Mouse (Mus musculus): ENCODE measurements around the gene Dtx4. TPM values are rescaled to one million over a fixed set of nuclear protein-coding genes. Genes with fewer than 3 reads are reported as not detected.

Gene Dtx4
- total and polyA plus RNA-seq, 3 experiments, result 16.4 to 30.5 (median 21.2) TPM

- no peaks in the 10 kb centered on the region for H3K9me3 ChIP-seq (replicated peaks; ENCODE audit: low read length)
- H3K36me3 ChIP-seq (replicated peaks in 1 of 2; ENCODE audit: control insufficient read depth in 1 of 2, insufficient read depth in 1 of 2, low read length in 1 of 2), result peaks cover 0 to 9% of the 10 kb centered on the region in 2 experiments
- no peak overlapping the region for H3K4me3 ChIP-seq (replicated peaks in 1 of 3; ENCODE audit: low read depth in 2 of 3, low read length in 2 of 3, poor library complexity in 1 of 3)
- TF ChIP-seq HCFC1 (IDR thresholded peaks at IDR 0.05; ENCODE audit: low read depth, low read length), result no peak
- no peak for TF ChIP-seq SMC3 (IDR thresholded peaks at IDR 0.05; ENCODE audit: low read depth, low read length)
- TF ChIP-seq JUND (conservative IDR thresholded peaks at IDR 0.05; ENCODE audit: low read depth, low read length), result no peak
- TF ChIP-seq RCOR1 (conservative IDR thresholded peaks at IDR 0.05; ENCODE audit: low read depth, low read length), result no peak
- TF ChIP-seq ELF1 (IDR thresholded peaks at IDR 0.05; ENCODE audit: low read depth, low read length), result no peak
- TF ChIP-seq ETS1 (conservative IDR thresholded peaks at IDR 0.05; ENCODE audit: low read depth, low read length), result no peak
- TF ChIP-seq POLR2A (IDR thresholded peaks at IDR 0.05; ENCODE audit: low read depth, low read length), result no peak
- TF ChIP-seq KAT2A (IDR thresholded peaks at IDR 0.05; ENCODE audit: insufficient replicate concordance, low read length), result no peak
- TF ChIP-seq POLR2AphosphoS2 (IDR thresholded peaks at IDR 0.05; ENCODE audit: low read depth, low read length), result no peak
- no peak for TF ChIP-seq TBP (conservative IDR thresholded peaks at IDR 0.05; ENCODE audit: low read depth, low read length)
- TF ChIP-seq MAFK (IDR thresholded peaks at IDR 0.05; ENCODE audit: insufficient replicate concordance, low read length), result no peak
- TF ChIP-seq PAX5 (IDR thresholded peaks at IDR 0.05; ENCODE audit: low read length), result no peak
- TF ChIP-seq GABPA (IDR thresholded peaks at IDR 0.05; ENCODE audit: insufficient replicate concordance, low read depth, low read length), result no peak
- no peak for TF ChIP-seq TCF12 (IDR thresholded peaks at IDR 0.05; ENCODE audit: low read depth, low read length)
- no peak for TF ChIP-seq IRF4 (IDR thresholded peaks at IDR 0.05; ENCODE audit: low read depth, low read length)
- TF ChIP-seq ZMIZ1 (IDR thresholded peaks at IDR 0.05; ENCODE audit: low read depth, low read length), result no peak
- no peak for TF ChIP-seq CHD2 (IDR thresholded peaks at IDR 0.05; ENCODE audit: low read length)
- no peak for TF ChIP-seq BHLHE40 (IDR thresholded peaks at IDR 0.05; ENCODE audit: low read depth, low read length)
- no peak for TF ChIP-seq MYC (IDR thresholded peaks at IDR 0.05; ENCODE audit: low read depth, low read length)
- peaks cover 3 to 20% of the 10 kb centered on the region in 2 experiments for H3K4me1 ChIP-seq (ENCODE audit: control insufficient read depth in 1 of 2, insufficient read depth in 2 of 2)
- no peak overlapping the region for H3K4me2 ChIP-seq (ENCODE audit: insufficient read depth, low read depth, poor library complexity, severe bottlenecking)
- H3K27ac ChIP-seq (ENCODE audit: insufficient read depth, low read depth), result no peak overlapping the region
- dilution Hi-C loops (cut with MboI; ENCODE audit: extremely low pct_ligation_motif_present, extremely low pct_unique_long_range_greater_than_20kb, low sequenced_read_pairs), result no loop called here
- H3K79me2 ChIP-seq (replicated peaks; ENCODE audit: control insufficient read depth, extremely low read depth, insufficient read depth, poor library complexity, severe bottlenecking), result peaks cover 18% of the 10 kb centered on the region
- H3K9ac ChIP-seq (ENCODE audit: insufficient read depth, low read depth), result no peak overlapping the region
- no peaks in the 10 kb centered on the region for H3K27me3 ChIP-seq (replicated peaks)
- in situ Hi-C loops (cut with MboI; ENCODE audit: low pct_ligation_motif_present, low pct_unique_long_range_greater_than_20kb, low sequenced_read_pairs), result loop anchor here (5.0 kb wide), 1 partner anchor 40 kb away; the partner anchor contains the start of gene Mpeg1
- DNase-seq (ENCODE audit: extremely low read depth), result no peak
Measured at GRCm38 (mm10) chr19:12502756-12503155, 1.5 kb upstream of the Dtx4 start.

- Histone ChIP-seq H3K4me1 (ENCODE audit: control insufficient read depth in 1 of 2, insufficient read depth in 2 of 2) (peaks cover 6 to 38% of the 10 kb centered on the region in 2 experiments), H3K4me2 (ENCODE audit: insufficient read depth, low read depth, poor library complexity, severe bottlenecking) (peak overlapping the region; percentile 83), H3K27ac (ENCODE audit: insufficient read depth, low read depth) (peak overlapping the region; percentile 71), H3K9ac (ENCODE audit: insufficient read depth, low read depth) (peak overlapping the region; percentile 80), H3K79me2 (replicated peaks; ENCODE audit: control insufficient read depth, extremely low read depth, insufficient read depth, poor library complexity, severe bottlenecking) (peaks cover 18% of the 10 kb centered on the region), H3K4me3 (replicated peaks in 1 of 3; ENCODE audit: low read depth in 2 of 3, low read length in 2 of 3, poor library complexity in 1 of 3) (peak overlapping the region; percentile 73 to 99 (median 96)), H3K9me3 (replicated peaks; ENCODE audit: low read length) (no peaks in the 10 kb centered on the region), H3K36me3 (replicated peaks in 1 of 2; ENCODE audit: control insufficient read depth in 1 of 2, insufficient read depth in 1 of 2, low read length in 1 of 2) (peaks cover 0 to 26% of the 10 kb centered on the region in 2 experiments), H3K27me3 (replicated peaks) (no peaks in the 10 kb centered on the region)
- 0 out of 2 replicates have a peak, but pooled peaks have one; percentile 20 for TF ChIP-seq ZMIZ1 (IDR thresholded peaks at IDR 0.05; ENCODE audit: low read depth, low read length)
- TF ChIP-seq JUN (IDR thresholded peaks at IDR 0.05; ENCODE audit: insufficient read depth, low read depth, low read length), result no peak
- TF ChIP-seq MAX (IDR thresholded peaks at IDR 0.05; ENCODE audit: low read length), result 0 out of 2 replicates have a peak, but pooled peaks have one; percentile 36
- peak; percentile 45; the same call in 1 of the 2 replicates for TF ChIP-seq SIN3A (IDR thresholded peaks at IDR 0.05; ENCODE audit: low read length)
- TF ChIP-seq GABPA (IDR thresholded peaks at IDR 0.05; ENCODE audit: insufficient replicate concordance, low read depth, low read length), result no peak
- no peak for DNase-seq (ENCODE audit: extremely low read depth)
- dilution Hi-C loops (cut with MboI; ENCODE audit: extremely low pct_ligation_motif_present, extremely low pct_unique_long_range_greater_than_20kb, low sequenced_read_pairs) (no loop called here), in situ Hi-C loops (cut with MboI; ENCODE audit: low pct_ligation_motif_present, low pct_unique_long_range_greater_than_20kb, low sequenced_read_pairs) (loop anchor here (5.0 kb wide), 1 partner anchor 39 kb away; the partner anchor contains the start of gene Mpeg1)
Measured at GRCm38 (mm10) chr19:12500881-12501311, 358 bp downstream of the Dtx4 start.

Measured in CH12.LX (cell line).